Mouse (Mus musculus) spleen, postnatal 10 days (tissue): ENCODE data around the gene Cyb5r1.

Experiments
- DNase-seq, 2 experiments: peaks; one replicate each; pipeline ENCODE4 v3.0.0; 2021 to 2022; ENCODE audit warnings: low spot score in 2 of 2

Cyb5r1 gene

DNA sequence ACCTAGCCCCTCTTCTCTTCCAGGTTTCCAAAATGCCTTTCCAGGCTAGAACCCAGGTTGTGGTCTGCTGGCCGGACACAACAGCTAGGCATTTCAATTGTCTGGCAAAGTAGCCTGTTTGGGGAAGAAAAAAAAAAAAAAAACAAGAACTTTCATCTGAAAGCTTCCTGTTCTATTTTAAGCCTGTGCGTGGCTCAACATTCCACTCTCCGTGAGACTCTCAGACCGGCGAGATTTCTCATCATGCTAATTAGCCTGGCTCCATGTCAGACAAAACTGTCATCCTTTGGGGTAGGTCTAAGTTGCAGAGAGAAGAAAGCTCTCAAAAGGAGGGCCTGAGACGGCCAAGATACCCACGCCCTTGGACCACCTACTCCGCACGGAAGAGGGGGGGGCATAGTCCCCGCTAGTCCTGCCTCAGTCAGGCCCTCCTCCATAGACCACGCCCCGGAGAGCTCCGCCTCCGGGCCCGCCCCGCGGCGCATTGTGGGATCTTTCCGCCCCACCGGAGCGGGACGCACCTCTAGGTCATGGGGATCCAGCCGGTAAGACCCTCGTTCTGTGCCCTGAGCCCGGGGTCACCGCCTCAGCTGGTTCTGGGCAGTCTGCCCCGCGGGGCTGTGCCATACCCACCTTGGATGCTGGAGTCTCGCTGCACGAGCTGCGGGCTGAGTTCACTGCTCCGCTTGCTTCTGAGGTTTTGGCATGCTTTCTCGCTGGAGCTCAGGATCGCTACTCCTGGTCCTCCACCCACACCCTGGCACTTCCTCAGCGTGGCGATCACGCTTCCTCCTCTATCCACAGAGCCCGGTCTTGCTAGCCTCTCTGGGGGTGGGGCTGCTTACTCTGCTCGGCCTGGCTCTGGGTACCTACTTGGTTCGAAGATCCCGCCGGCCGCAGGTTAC, at the start of gene Cyb5r1:
Cyb5r1 (plus strand) TSS at position 51 of the 905 bp plus-strand sequence.
- peak; percentile 74 to 80 for DNase-seq

DNA sequence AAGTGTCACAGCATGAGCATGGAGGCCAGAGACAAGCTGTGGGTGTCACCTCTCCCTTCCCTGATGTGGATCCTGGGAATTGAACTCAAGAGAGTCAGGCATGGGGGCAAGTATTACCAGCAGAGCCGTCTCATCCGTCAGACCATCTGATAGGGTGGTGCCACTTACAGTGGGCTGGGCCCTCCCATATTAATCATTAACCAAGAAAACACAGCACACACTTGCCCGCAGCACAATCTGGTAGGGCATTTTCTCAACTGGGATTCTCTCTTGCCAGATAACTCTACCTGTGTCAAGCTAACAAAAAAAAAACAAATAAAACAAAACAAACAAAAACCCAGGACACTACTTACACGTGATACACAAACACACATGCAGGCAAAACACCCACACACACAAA, 47.9 kb upstream of the Cyb5r1 start:
- no peak for DNase-seq

DNA sequence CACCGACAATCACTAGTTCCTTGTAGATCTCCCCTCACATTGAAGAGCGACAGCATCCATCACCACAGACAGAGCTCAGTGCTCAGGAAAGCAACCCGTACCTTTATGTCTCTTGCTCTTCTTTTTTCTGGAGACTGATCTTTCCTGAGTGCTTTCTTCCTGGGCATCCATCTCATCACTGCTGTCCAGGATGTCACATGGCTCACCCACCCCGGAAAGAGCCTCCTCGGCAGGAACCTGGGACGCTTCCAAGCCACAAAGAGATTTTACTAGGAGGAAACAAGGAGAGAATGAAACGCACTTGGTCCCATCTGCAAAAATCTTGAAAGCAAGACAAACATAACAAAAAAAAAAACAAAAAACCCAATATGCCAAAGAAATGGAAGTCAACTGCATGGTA, 44.7 kb upstream of the Cyb5r1 start:
- no peak for DNase-seq

DNA sequence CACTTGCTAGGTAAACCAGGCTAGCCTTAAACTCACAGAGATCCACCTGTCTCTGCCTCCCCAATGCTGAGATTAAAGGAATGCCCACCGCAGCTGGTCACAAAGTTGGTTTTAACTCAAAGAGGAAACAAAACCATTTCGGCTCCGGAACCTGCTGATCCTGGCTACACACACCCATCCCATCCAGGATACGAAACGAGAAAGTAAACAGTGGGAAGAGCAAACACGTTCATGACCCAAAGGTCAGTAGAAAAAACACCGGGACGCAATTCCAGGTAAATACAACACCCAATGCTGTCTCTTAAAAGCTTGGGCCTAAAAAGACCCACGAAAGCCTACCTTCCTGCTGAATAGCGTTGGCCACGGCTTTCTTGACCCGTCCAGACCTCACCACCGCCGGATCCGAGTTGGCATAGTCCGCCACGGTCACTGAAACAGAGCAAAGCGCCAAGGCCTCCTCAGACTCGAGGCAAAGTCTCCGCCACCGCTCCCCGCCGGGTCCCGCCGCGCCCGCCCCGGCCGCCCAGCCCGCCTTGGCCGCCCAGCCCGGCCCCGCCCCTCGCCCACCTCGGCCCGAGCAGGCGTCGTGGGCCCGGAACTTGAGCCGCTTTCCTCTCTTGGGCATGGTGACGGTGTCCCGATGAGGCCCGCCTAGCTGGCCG, 44.0 kb upstream of the Cyb5r1 start:
- no peak for DNase-seq

DNA sequence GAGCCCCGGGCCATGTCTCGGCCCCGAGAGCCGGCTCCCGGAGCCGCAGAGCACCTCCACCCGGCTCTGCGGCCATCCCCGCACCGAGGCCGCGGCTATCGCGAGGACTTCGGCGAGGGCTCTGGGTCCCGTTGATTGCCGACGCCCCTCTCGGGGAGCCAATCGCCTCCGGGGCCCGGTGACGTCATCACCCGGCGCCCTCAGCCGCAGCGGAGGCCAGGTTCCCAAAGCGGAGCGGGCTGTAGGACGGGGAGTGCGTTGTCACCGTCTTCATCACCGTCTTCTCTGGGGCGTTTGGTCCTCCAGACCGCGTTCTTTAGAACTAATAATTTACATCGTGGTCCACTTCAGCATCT, 43.5 kb upstream of the Cyb5r1 start, which contains the start of gene Tmem183a:
Tmem183a (minus strand) TSS at position 123 of the 356 bp plus-strand sequence.
- peak; percentile 97 to 98 for DNase-seq

DNA sequence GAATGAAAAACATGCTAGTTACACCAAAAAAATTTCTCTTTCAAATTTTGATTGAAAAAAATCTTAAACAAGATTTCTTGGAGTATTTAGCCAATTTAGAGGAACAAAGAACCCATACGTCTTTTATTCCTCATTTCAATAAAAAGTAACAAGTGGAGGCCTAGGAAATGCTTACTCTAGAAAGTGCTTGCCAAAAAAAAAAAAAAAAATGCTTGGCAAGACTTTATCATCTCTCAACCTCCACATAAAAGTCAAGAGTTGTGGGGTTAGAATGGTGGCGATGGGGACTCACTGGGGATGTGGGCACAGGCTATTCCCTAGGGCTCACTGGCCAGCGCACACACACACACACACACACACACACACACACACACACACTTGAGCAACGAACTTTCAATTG, 42.2 kb upstream of the Cyb5r1 start:
- DNase-seq: no peak

DNA sequence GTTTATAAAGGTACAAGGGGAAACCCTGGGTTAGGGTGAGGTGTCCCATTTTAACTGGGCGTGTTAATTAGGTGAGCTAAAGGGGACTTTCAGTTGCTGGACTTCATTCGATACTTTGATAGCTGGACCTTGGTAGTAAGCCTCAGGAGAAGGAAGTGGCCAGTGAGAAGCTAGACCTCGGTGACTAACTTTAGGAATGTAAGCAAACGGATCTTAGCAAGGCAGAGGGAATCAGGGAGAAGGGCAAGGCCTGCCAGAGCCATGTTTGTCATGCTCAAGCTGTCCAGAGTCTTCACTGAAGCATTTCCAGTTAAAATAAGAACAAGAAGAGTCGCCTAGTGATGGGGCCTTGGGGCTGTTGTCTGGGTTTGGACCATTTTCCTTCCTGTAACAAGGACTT, 39.9 kb upstream of the Cyb5r1 start:
- no peak for DNase-seq

DNA sequence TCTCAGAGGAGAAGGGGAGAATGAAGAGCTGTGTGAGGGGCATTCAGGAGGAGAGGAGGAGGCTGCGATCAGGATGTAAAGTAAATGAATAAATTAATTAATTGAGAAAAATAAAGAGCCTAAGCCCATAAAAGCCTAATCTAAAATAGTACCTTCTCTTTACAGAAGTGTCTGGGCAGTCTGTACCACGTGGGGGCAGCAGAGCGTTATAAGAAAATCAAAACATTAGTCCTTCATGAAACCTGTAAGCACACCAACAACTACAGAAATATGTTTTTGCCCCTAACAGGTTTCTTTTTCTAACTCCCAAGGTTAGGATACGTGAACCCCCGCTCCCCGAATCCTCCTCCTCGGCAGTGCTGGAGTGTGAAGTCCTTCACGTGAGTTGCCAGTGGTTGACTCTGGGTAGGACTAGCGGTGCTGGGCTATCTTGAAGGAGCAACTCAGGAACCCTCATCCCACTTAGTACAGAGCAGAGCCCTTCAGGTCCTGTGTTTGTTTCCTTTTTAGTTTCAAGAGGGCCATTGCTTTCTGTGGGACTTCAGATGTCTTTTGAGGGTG, 36.5 kb upstream of the Cyb5r1 start:
- peak; percentile 50 to 84 for DNase-seq

DNA sequence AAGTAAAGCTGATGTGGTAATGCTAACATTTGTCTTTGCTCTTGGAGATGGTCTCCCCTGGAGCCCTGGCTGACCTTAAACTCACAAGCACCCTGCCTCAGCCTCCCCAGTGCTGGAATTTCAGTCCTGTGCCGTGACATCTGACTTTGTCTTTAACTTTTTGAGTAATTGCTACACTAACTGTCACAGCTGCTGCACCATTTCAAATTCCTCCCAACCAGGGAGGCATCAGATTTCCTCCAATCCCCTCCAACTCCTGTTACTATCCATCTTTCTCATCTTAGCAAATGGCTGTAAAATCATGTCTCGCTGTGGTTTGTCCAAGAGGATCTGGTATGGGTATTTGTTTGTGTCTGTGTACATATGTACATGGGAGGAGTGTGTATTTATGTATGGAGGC, 31.2 kb upstream of the Cyb5r1 start:
- no peak for DNase-seq

DNA sequence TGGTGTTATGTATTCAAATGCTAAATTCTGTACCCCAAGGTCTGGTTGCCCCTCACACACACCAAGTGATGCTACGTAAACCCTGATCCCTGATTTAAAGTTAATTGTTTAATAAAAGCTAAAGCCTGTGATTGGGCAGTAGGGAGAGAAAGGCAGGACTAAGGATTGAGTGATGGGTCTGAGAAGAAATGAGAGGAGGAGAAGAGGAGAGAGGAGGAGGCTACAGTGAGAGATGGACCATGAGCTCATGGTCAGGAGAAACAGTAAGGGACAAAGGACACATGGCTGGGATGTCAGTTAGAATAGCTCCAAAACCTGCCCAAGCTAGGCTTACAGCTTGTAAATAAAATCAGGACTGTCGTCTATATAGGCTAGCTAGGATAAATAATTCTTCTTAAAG, 24.3 kb upstream of the Cyb5r1 start:
- DNase-seq: no peak

DNA sequence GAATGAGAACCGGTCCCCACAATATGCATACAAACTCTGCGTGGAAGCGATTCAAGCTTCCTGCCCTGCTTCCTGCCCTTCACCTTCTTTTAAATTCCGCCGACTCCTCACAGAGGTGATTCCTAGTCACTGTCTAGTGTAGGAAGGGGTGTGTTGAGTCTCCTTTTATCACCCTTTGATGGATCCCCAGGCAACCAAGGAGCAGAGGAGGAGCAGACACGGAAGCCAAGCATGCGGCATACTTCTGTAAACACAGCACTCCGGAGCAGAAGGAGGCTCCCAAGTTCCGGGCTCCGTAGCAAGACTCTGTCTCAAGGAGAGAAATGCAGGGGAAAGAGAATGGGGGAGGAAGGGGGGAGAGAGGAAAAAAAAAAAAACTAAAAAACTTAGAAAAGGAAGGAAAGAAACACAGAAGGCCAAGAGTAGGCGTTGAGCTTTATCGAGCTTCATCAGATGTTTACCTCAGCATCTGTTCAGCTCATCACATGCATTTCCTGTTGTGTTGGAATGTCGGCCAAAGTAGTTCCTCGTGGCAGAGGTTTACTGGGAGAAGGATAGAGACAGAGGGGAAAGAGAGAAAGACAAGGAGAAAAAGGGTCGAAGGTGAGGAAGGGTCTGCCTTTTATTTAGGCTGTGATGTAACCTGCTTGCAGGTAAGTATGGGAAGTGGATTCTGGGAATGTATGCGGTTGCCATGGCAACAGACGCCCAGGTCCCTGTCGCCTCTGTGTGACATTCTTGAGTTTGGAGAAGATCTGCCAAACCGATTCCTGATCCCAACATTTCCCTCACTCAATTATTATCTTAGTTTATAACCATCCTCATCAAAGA, 23.3 kb upstream of the Cyb5r1 start:
- no peak for DNase-seq

DNA sequence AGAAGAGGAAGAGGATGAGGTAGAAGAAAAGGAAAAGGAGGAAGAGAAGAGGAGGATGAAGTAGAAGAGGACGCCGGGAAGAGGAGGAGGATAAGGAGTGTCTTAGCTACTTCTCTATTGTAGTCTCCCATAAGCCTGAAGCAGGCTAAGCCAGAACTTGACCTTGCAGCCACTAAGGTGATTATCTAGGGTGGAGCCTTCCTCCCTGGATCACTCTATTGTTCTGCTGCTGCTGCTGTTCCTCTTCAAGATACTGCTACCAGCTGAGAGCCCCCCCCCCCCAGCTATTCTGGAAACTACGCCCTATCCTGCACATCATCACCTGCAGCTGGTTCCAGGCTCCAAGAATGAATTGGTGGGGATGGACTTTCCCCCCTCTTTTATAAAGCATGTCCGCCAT, 20.8 kb upstream of the Cyb5r1 start:
- DNase-seq: no peak

DNA sequence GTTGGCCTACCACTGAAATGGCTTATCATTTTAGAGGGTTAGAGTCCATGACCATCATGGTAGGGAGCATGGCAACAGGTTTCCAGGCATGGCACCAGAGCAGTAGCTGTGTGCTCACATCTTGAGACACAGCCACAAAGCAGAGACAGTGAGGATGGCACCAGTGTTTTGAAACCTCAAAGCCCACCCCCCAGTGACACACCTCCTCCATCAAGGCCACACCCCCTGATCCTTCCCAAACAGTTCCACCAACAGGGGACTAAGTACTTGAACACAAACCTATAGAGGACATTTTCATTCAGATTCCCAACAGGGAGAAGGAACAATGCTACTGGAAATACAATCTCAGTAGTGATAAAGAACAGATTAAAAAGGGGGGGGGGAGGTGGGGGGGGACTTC, 20.2 kb upstream of the Cyb5r1 start:
- no peak for DNase-seq

DNA sequence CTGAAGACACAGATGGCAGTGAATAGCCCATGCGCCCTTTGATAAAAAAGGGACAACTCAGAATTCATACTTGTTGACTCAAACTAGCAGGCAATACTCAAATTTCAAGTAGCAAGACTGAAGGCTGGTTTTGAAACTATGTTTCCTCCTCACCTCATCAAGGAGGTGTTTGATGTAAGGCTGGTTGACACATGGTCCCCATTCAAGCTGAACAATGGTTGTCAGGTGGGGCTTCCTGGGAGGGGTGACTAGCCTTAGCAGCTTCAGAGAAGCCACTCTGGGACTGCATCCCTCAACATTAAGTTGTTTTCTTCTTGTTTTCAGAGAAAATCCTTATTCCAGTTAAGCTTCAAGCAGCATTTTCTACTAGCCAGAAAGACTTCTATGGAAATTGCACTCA, 19.7 kb upstream of the Cyb5r1 start, which contains the start of gene 4933406M09Rik:
4933406M09Rik (plus strand) TSS at position 275 of the 400 bp plus-strand sequence.
- DNase-seq: no peak

DNA sequence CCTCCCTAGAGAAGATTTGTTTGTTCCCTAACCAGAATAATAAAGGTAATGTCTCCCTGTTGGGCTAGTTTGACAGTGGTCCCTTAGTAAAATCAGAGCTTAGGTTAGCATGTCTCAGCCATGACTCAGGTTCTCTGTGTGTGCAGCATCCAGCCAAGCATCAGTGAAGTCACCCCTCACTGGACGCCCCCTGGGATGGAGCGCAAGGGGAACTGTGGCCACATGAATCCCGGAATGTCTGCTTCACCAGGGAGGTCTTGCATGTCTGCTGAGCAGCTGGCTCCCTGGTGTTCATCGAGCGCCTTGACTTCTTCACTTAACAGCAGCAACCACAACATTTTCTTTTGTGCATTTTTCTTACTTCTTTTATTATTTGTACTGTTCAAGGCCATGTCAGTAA, 11.5 kb upstream of the Cyb5r1 start:
- no peak for DNase-seq

DNA sequence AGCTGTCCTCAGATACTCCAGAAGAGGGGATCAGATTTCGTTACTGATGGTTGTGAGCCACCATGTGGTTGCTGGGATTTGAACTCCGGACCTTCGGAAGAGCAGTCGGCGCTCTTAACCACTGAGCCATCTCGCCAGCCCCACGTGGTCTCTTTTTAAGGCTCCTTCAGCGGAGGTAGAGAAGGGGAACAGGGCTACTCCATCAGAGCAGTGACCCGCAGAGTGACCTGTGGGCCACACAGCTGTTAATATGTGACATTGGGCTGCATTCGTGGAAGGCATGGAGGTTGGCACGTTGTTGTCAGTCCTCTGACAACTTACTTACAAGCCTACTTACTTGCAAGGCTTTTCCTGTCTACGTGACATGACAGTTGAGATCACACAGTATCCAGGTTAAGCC, 7.1 kb upstream of the Cyb5r1 start:
- DNase-seq: no peak

DNA sequence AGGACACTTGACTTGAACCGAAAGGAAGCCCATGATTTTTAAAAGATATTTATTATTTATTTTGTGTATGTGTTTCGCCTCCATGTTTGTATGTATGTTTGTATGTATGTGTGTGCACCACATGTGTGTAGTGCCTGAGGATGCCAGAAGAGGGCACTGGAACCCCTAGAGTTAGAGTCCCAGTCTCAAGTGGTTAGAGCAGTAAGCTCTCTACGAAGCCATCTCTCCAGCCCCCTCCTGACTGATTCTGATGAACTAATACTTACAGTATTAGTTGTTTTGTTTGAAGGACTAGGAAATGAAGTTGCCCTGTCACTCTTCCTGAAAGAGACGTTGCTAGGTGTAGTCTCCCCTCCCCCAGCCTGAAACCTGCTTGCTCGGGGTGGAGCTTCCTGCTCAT, 5.6 kb upstream of the Cyb5r1 start:
- DNase-seq: peak in 1 of 2 experiments; percentile 50

DNA sequence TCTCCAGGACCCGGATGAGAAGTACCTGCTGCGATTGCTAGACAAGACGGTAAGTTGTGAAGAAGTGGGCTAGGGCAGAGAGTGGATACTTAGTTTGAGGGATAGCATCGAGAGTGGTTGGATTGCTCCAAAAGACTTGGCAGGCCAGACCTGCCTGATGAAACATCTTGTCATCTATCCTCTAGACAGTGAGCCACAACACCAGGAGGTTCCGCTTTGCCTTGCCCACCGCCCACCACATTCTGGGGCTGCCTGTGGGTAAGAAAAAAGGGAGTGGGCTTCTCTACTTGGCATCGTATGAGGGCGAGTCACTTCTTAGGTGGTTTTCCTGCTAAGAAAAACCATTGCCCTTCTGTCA, 1.0 kb downstream of the Cyb5r1 start:
- DNase-seq: no peak

DNA sequence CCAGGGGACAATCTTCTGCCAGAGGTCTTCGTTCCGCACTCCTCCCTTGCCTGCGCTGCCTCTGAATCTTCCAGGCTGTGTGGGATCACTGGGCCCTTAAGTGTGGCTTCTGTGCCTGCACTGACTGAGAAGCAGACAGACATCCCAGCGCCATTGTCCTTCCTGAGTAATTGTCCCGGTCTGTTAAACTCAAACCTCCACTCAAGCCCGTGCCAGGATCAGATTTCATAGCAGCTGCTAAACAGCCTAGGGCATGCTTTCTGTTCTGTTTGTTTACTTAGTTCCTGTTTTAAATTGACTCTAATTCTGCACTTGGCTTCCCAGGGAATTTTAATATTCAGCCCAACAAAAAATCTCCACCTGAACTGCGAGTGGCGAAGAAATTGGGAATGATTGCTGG, 2.7 kb downstream of the Cyb5r1 start:
- DNase-seq: no peak

DNA sequence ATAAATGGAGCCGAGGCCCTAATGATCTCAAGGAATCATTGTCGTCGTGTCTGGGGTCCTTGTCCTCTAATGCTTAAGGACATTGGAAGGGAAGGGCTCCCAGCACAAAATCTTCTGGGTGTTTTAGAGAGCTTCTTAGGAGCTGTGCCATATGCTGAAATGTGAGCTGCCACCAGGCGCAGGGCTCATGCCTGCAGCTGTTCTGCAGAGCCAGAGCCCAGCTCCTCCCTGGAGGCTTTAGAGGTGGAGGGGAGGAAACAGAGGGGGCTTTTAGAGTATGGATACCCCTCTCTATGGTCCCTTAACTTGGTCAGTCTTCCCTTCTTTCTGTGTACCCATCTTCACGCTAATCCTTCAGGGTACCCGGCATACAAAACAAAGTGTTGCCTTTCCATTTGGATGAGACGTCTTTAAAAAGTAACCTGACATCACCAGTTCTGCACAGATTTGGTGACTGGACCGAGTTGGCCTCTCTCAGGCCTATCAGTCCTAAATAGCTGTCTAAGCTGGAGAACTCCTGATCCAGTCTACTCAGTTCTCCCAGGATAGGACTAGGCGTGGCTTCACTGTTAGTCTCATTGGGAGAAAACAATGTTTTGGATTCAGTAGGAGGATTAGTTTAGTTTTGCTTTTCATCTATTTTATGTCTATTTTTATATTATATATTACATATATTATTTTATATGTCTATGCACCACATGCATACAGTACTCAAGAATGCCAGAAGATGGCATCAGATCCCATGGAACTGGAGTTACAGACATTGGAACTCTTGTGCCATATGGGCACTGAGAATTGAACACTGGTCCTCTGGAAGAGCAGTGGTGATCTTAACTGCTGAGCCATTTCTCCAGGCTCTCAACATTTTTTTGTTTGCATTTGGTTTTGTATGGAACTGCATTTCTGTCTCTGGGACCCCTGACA, 6.6 kb downstream of the Cyb5r1 start:
- no peak for DNase-seq

DNA sequence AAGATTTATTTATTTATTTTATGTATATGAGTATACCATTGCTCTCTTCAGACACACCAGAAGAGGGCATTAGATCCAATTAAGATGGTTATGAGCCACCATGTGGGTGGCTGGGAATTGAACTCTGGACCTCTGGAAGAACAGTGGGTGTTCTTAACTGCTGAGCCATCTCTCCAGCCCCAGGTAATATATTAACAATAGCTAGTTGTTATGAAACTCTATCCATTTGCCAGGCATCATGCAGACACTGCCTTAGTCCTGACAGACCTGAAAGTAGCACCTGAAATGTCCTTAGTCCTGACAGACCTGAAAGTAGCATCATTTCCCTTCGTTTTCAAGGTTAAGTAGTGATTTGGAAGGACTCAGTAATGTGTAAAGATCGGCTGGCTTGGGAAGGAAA, 8.7 kb downstream of the Cyb5r1 start:
- DNase-seq: no peak
